Mouse (Mus musculus) liver, embryonic 14.5 days (tissue): ENCODE results near the gene Cdkn1b.

Experiments
- CTCF ChIP-seq: IDR thresholded peaks from 2 replicates; pipeline ENCODE4 v1.5.1; 2016; ENCODE audit warnings: antibody characterized with exemption, low read depth, control low read depth
- EP300 ChIP-seq: IDR thresholded peaks from 2 replicates; pipeline ENCODE4 v1.6.1; 2016; ENCODE audit warnings: antibody characterized with exemption, low read depth

- TF ChIP-seq CTCF, result no peak
- TF ChIP-seq EP300, result no peak
Observed at GRCm38 (mm10) chr6:134934305-134934704, 14.1 kb downstream of the Cdkn1b start.
